9 mouse cellular contexts compared by ENCODE assay signal in the genomic region with DNA sequence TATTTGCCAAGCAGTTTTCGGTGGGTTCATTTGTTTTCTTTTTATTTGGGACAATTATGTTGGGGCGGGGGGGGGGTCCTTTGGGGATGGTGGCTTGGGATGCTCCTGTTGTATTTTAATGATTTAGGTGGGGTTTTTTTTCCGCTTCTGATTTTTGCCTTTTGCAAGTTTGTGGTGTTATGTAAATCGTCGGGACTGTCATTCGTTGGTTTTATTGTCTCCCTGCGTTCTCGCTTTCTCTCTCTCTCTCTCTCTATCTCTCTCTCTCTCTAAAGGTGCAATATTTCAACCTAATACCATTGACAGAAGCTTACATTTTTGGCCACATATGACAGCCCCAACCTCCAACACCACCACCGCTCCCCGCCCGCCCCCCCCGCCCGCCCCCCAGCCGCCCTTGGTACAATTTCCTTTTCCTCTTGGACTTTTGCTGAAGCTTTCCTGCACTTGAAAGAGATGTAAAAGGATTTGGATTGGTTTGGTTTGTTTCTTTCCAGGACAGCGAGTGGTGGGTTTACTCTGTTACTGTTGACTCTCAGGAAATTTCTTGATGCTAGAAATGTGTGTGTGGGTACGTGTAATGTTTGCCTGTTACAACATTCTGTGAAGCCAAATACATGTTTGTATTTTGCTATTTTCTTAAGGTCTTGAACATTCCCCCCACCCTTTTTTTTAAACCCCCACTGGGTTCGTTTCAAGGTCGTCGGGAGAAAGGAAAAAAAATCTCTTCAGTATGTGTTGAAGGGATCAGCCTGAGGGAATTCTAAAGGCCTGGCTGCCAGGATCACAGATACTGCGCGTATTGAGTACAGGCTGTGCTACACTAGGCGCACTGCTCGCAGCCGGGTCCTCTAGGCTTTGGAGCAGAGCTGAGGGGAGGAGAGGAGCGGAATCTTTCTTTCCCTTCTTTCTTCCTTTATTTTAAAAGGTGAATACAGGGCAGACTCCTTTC. TPM values are rescaled to one million over a fixed set of nuclear protein-coding genes. Genes with fewer than 3 reads are reported as not detected.
DNase-seq lines count a peak whose midpoint lies in the region; ATAC-seq lines count a peak whose summit lies in the region.
"Had no signal": no experiment of that assay in that cellular context is flagged by ENCODE, and none has a peak within 500 bp of the region (broad histone marks: within the 10 kb centered on the region; RNA-seq: fewer than 3 reads in every experiment).

No protein-coding gene starts in this region.

- H3K4me1 ChIP-seq in heart, embryonic 15.5 days (replicated peaks), result peaks cover 36% of the 10 kb centered on the region
- peaks cover 27% of the 10 kb centered on the region for H3K4me1 ChIP-seq in midbrain, embryonic 16.5 days (ENCODE audit: control insufficient read depth, insufficient read depth, low read length)

- H3K4me2 ChIP-seq in heart, embryonic 15.5 days, result peak overlapping the region; percentile 93
- peak overlapping the region; percentile 99 for H3K4me2 ChIP-seq in midbrain, embryonic 16.5 days (ENCODE audit: low read length)

- DNase-seq in adrenal gland, adult (ENCODE audit: inconsistent age in 2 of 2, low spot score in 1 of 2), result peak; percentile 62 to 86
- DNase-seq in adrenal gland, postnatal 25 days, result no peak
- peak; percentile 69 for DNase-seq in 3T3-L1 (ENCODE audit: low read depth, low spot score)
- peak; percentile 61 for DNase-seq in embryo, embryonic 10 days (ENCODE audit: low spot score)
- DNase-seq in kidney, postnatal 25 days, result peak; percentile 36 to 73
- DNase-seq in spleen, postnatal 36 days (ENCODE audit: low spot score in 2 of 2), result no peak

- H3K27me3 ChIP-seq in heart, embryonic 15.5 days, result no peaks in the 10 kb centered on the region
- H3K27me3 ChIP-seq in midbrain, embryonic 16.5 days (ENCODE audit: control insufficient read depth, insufficient read depth, low read depth, low read length), result peaks cover 15% of the 10 kb centered on the region

- 3% methylated on average over 25 of the region's 25 CpGs for WGBS in heart, embryonic 15.5 days
- WGBS in midbrain, embryonic 16.5 days, result 1% methylated on average over 25 of the region's 25 CpGs

- H3K4me3 ChIP-seq in heart, embryonic 15.5 days, result peak overlapping the region; percentile 75
- peak overlapping the region; percentile 76 for H3K4me3 ChIP-seq in midbrain, embryonic 16.5 days (ENCODE audit: low read depth, low read length)

- peak overlapping the region; percentile 98 for H3K27ac ChIP-seq in heart, embryonic 15.5 days
- peak overlapping the region; percentile 98 for H3K27ac ChIP-seq in midbrain, embryonic 16.5 days (ENCODE audit: low read length)

- no peaks in the 10 kb centered on the region for H3K36me3 ChIP-seq in heart, embryonic 15.5 days
- no peaks in the 10 kb centered on the region for H3K36me3 ChIP-seq in midbrain, embryonic 16.5 days (ENCODE audit: control insufficient read depth, insufficient read depth, low read length)

- ATAC-seq in heart, embryonic 15.5 days (replicated peaks; ENCODE audit: insufficient number of reproducible peaks, insufficient read depth, low FRiP score, low read depth), result no peak
- peak; percentile 47; the same call in 1 of the 2 replicates for ATAC-seq in midbrain, embryonic 16.5 days

- no peaks in the 10 kb centered on the region for H3K9me3 ChIP-seq in heart, embryonic 15.5 days (replicated peaks)
- no peaks in the 10 kb centered on the region for H3K9me3 ChIP-seq in midbrain, embryonic 16.5 days (replicated peaks; ENCODE audit: control insufficient read depth, low read length, poor library complexity, severe bottlenecking)

- peak overlapping the region; percentile 87 for H3K9ac ChIP-seq in heart, embryonic 15.5 days
- H3K9ac ChIP-seq in midbrain, embryonic 16.5 days (ENCODE audit: low read depth, low read length), result peak overlapping the region; percentile 93

RNA-seq across cellular contexts. Expression of a gene that starts 0.8 kb away (rescaled TPM):
- total RNA-seq in adrenal gland, postnatal 25 days (2021), result 47.5 and 61.7 TPM in 2 replicates
- 0.66 and 0.82 TPM in 2 replicates for polyA plus RNA-seq in heart, embryonic 15.5 days (2015; fragmentation: Nextera tagmentation; extraction: Ambion mirVana)
- 0.31 and 0.60 TPM in 2 replicates for polyA plus RNA-seq in midbrain, embryonic 16.5 days (2015; fragmentation: Nextera tagmentation; extraction: Ambion mirVana)

RNA-seq across cellular contexts. Expression of a gene that starts 1.2 kb away (rescaled TPM):
- total RNA-seq in adrenal gland, postnatal 25 days (2021), result not detected in 2 replicates
- polyA plus RNA-seq in heart, embryonic 15.5 days (2015; fragmentation: Nextera tagmentation; extraction: Ambion mirVana), result not detected in 2 replicates
- not detected in 2 replicates for polyA plus RNA-seq in midbrain, embryonic 16.5 days (2015; fragmentation: Nextera tagmentation; extraction: Ambion mirVana)
- polyA plus RNA-seq: large intestine, adult 2 months had no signal

RNA-seq across cellular contexts. Expression of a gene that starts 57.3 kb away (rescaled TPM):
- not detected in 2 replicates for total RNA-seq in adrenal gland, postnatal 25 days (2021)
- not detected in 2 replicates for polyA plus RNA-seq in heart, embryonic 15.5 days (2015; fragmentation: Nextera tagmentation; extraction: Ambion mirVana)
- 0.11 and 0.34 TPM in 2 replicates for polyA plus RNA-seq in midbrain, embryonic 16.5 days (2015; fragmentation: Nextera tagmentation; extraction: Ambion mirVana)
- polyA plus RNA-seq: large intestine, adult 2 months had no signal

Comparison
In these comparisons a context has a peak if more than half of its experiments do, and no peak if none do; other contexts are left out.
1. DNase-seq: peak in adrenal gland, adult (2 of 2), 3T3-L1 (single experiment), embryo, embryonic 10 days (single experiment) and kidney, postnatal 25 days (2 of 2); none in adrenal gland, postnatal 25 days (single experiment) and spleen, postnatal 36 days (0 of 2).